In genomic region chr17:87202490-87202889, GRCm38 (mm10) we compare ENCODE assay signal across 8 mouse cellular contexts.
DNase-seq lines count a peak whose midpoint lies in the region; ATAC-seq and TF ChIP-seq lines count a peak whose summit lies in the region.

No protein-coding gene starts in this region.

- WGBS in embryonic facial prominence, embryonic 13.5 days, result 20% methylated on average over 6 of the region's 6 CpGs
- 35% methylated on average over 6 of the region's 6 CpGs for WGBS in limb, embryonic 12.5 days
- WGBS in midbrain, embryonic 14.5 days, result 36% methylated on average over 6 of the region's 6 CpGs
- 8% methylated on average over 6 of the region's 6 CpGs for WGBS in thymus, adult 2 months

- intact Hi-C loops in heart, postnatal 36 days (cut with DNase I), result no loop called here

- no peaks in the 10 kb centered on the region for H3K36me3 ChIP-seq in embryonic facial prominence, embryonic 13.5 days
- H3K36me3 ChIP-seq in limb, embryonic 12.5 days, result no peaks in the 10 kb centered on the region
- H3K36me3 ChIP-seq in midbrain, embryonic 14.5 days (ENCODE audit: control insufficient read depth, insufficient read depth, low read length), result no peaks in the 10 kb centered on the region
- H3K36me3 ChIP-seq in thymus, adult 2 months (ENCODE audit: control insufficient read depth, insufficient read depth, low read length), result no peaks in the 10 kb centered on the region

- H3K27me3 ChIP-seq in embryonic facial prominence, embryonic 13.5 days, result no peaks in the 10 kb centered on the region
- no peaks in the 10 kb centered on the region for H3K27me3 ChIP-seq in limb, embryonic 12.5 days
- H3K27me3 ChIP-seq in midbrain, embryonic 14.5 days (ENCODE audit: control insufficient read depth, insufficient read depth, low read length), result no peaks in the 10 kb centered on the region
- H3K27me3 ChIP-seq in thymus, adult 2 months (ENCODE audit: control insufficient read depth, insufficient read depth, low read length), result no peaks in the 10 kb centered on the region

- TF ChIP-seq CTCF in thymus, adult 2 months (IDR thresholded peaks at IDR 0.05; ENCODE audit: borderline replicate concordance, control insufficient read depth, extremely low read depth, insufficient read depth, low read length, poor library complexity), result no peak

- peak; percentile 99 for DNase-seq in 3T3-L1 (ENCODE audit: low read depth, low spot score)
- DNase-seq in Muller cell, postnatal 12 days (ENCODE audit: inconsistent ontology term), result peak; percentile 64
- peak; percentile 70 to 72 for DNase-seq in heart, postnatal 36 days
- peak; percentile 39 for DNase-seq in midbrain, embryonic 14.5 days
- DNase-seq in thymus, adult 2 months, result peak; percentile 42
- DNase-seq in right cerebral cortex, postnatal 36 days (ENCODE audit: low spot score in 2 of 2), result no peak

- no peaks in the 10 kb centered on the region for H3K9me3 ChIP-seq in embryonic facial prominence, embryonic 13.5 days
- no peaks in the 10 kb centered on the region for H3K9me3 ChIP-seq in limb, embryonic 12.5 days
- H3K9me3 ChIP-seq in midbrain, embryonic 14.5 days (ENCODE audit: control insufficient read depth, low read length), result no peaks in the 10 kb centered on the region

- H3K9ac ChIP-seq in embryonic facial prominence, embryonic 13.5 days, result no peak overlapping the region
- H3K9ac ChIP-seq in limb, embryonic 12.5 days (replicated peaks), result no peak overlapping the region
- no peak overlapping the region for H3K9ac ChIP-seq in midbrain, embryonic 14.5 days (replicated peaks; ENCODE audit: low read length)

- H3K4me1 ChIP-seq in embryonic facial prominence, embryonic 13.5 days, result peaks cover 55% of the 10 kb centered on the region
- H3K4me1 ChIP-seq in limb, embryonic 12.5 days (replicated peaks), result peaks cover 49% of the 10 kb centered on the region
- H3K4me1 ChIP-seq in midbrain, embryonic 14.5 days (ENCODE audit: control insufficient read depth, insufficient read depth, low read length), result peaks cover 13% of the 10 kb centered on the region; the same call in 1 of the 2 replicates
- peaks cover 20% of the 10 kb centered on the region for H3K4me1 ChIP-seq in thymus, adult 2 months (replicated peaks; ENCODE audit: control insufficient read depth, insufficient read depth, low read length)

- no peak overlapping the region for H3K4me2 ChIP-seq in embryonic facial prominence, embryonic 13.5 days
- H3K4me2 ChIP-seq in limb, embryonic 12.5 days, result no peak overlapping the region
- H3K4me2 ChIP-seq in midbrain, embryonic 14.5 days (ENCODE audit: low read length), result no peak overlapping the region

- H3K27ac ChIP-seq in embryonic facial prominence, embryonic 13.5 days, result peak overlapping the region; percentile 85
- H3K27ac ChIP-seq in limb, embryonic 12.5 days, result peak overlapping the region; percentile 68
- 0 out of 2 replicates have a peak overlapping the region, but pooled peaks have one; percentile 2 for H3K27ac ChIP-seq in midbrain, embryonic 14.5 days (replicated peaks; ENCODE audit: low read depth, low read length)
- peak overlapping the region; percentile 10; the same call in 1 of the 2 replicates for H3K27ac ChIP-seq in thymus, adult 2 months (ENCODE audit: control insufficient read depth, insufficient read depth, low read length)

- no peak overlapping the region for H3K4me3 ChIP-seq in embryonic facial prominence, embryonic 13.5 days
- H3K4me3 ChIP-seq in limb, embryonic 12.5 days (replicated peaks), result no peak overlapping the region
- no peak overlapping the region for H3K4me3 ChIP-seq in midbrain, embryonic 14.5 days (replicated peaks; ENCODE audit: low read depth, low read length)
- H3K4me3 ChIP-seq in thymus, adult 2 months (ENCODE audit: control insufficient read depth, insufficient read depth, low read length), result no peak overlapping the region

- no peak for ATAC-seq in embryonic facial prominence, embryonic 13.5 days (ENCODE audit: insufficient number of reproducible peaks, insufficient read depth, low FRiP score, low TSS enrichment, low read depth)
- ATAC-seq in limb, embryonic 12.5 days (ENCODE audit: insufficient number of reproducible peaks, insufficient read depth, low FRiP score, low TSS enrichment, low read depth), result no peak
- no peak for ATAC-seq in midbrain, embryonic 14.5 days (ENCODE audit: low FRiP score, low TSS enrichment)

- no peak for TF ChIP-seq POLR2A in thymus, adult 2 months (IDR thresholded peaks at IDR 0.05; ENCODE audit: control insufficient read depth, extremely low read depth, insufficient read depth, low read length, poor library complexity)

Comparison
In these comparisons a context has a peak if more than half of its experiments do, and no peak if none do; other contexts are left out.
1. DNase-seq: peak in 3T3-L1 (single experiment), Muller cell, postnatal 12 days (single experiment), heart, postnatal 36 days (2 of 2), midbrain, embryonic 14.5 days (single experiment) and thymus, adult 2 months (single experiment); none in right cerebral cortex, postnatal 36 days (0 of 2).
2. H3K27ac ChIP-seq: peak in every context shown above with its lines; median percentile 85 in embryonic facial prominence, embryonic 13.5 days; 68 in limb, embryonic 12.5 days; 10 in thymus, adult 2 months; 2 in midbrain, embryonic 14.5 days.